Mouse (Mus musculus) liver, embryonic 14.5 days (tissue): ENCODE results near the gene Dis3l.

Experiments used
- CTCF ChIP-seq: IDR thresholded peaks from 2 replicates; pipeline ENCODE4 v1.5.1; 2016; ENCODE audit warnings: antibody characterized with exemption, low read depth, control low read depth
- EP300 ChIP-seq: IDR thresholded peaks from 2 replicates; pipeline ENCODE4 v1.6.1; 2016; ENCODE audit warnings: antibody characterized with exemption, low read depth

GRCm38 (mm10) chr9:64271249-64271648, 69.8 kb downstream of the Dis3l start:
- TF ChIP-seq CTCF (no peak), EP300 (no peak)
